Mouse (Mus musculus): ENCODE data around the gene Nudcd3. TPM values are rescaled to one million over a fixed set of nuclear protein-coding genes. Genes with fewer than 3 reads are reported as not detected.

The Nudcd3 gene
- polyA plus RNA-seq, 1 experiment = 22.0 TPM

GRCm38 (mm10) chr11:6187878-6188277 is 12.3 kb downstream of the Nudcd3 start:
- Histone ChIP-seq H3K4me1 (ENCODE audit: control insufficient read depth, insufficient read depth, insufficient read length, low read length) (peaks cover 12% of the 10 kb centered on the region), H3K27ac (replicated peaks; ENCODE audit: low read depth, low read length) (no peak overlapping the region)

GRCm38 (mm10) chr11:6187399-6187798 is 12.8 kb downstream of the Nudcd3 start:
- peaks cover 15% of the 10 kb centered on the region for H3K4me1 ChIP-seq (ENCODE audit: control insufficient read depth, insufficient read depth, insufficient read length, low read length)
- no peak overlapping the region for H3K27ac ChIP-seq (replicated peaks; ENCODE audit: low read depth, low read length)
- no peak overlapping the region for H3K4me3 ChIP-seq (ENCODE audit: insufficient read depth, low read depth, low read length)

More at GRCm38 (mm10) chr11:6187878-6188277, 12.3 kb downstream of the Nudcd3 start:
- no peak overlapping the region for H3K4me3 ChIP-seq (ENCODE audit: insufficient read depth, low read depth, low read length)

GRCm38 (mm10) chr11:6184202-6184935 is 15.8 kb downstream of the Nudcd3 start:
- Histone ChIP-seq H3K4me3 (ENCODE audit: insufficient read depth, low read depth, low read length) (no peak overlapping the region), H3K27ac (replicated peaks; ENCODE audit: low read depth, low read length) (peak overlapping the region; percentile 69; the same call in 1 of the 2 replicates), H3K4me1 (ENCODE audit: control insufficient read depth, insufficient read depth, insufficient read length, low read length) (peaks cover 27% of the 10 kb centered on the region)

- H3K4me3 ChIP-seq (ENCODE audit: insufficient read depth, low read depth, low read length) = no peak overlapping the region
- no peak overlapping the region for H3K27ac ChIP-seq (replicated peaks; ENCODE audit: low read depth, low read length)
- peaks cover 38% of the 10 kb centered on the region for H3K4me1 ChIP-seq (ENCODE audit: control insufficient read depth, insufficient read depth, insufficient read length, low read length)
Observed at GRCm38 (mm10) chr11:6183246-6183645, 17.0 kb downstream of the Nudcd3 start.

GRCm38 (mm10) chr11:6180811-6181399 is 19.3 kb downstream of the Nudcd3 start:
- H3K27ac ChIP-seq (replicated peaks; ENCODE audit: low read depth, low read length) = no peak overlapping the region
- H3K4me1 ChIP-seq (ENCODE audit: control insufficient read depth, insufficient read depth, insufficient read length, low read length) = peaks cover 46% of the 10 kb centered on the region
- H3K4me3 ChIP-seq (ENCODE audit: insufficient read depth, low read depth, low read length) = no peak overlapping the region

GRCm38 (mm10) chr11:6179194-6179593 is 21.0 kb downstream of the Nudcd3 start:
- H3K27ac ChIP-seq (replicated peaks; ENCODE audit: low read depth, low read length) = 0 out of 2 replicates have a peak overlapping the region, but pooled peaks have one; percentile 2
- H3K4me1 ChIP-seq (ENCODE audit: control insufficient read depth, insufficient read depth, insufficient read length, low read length) = peaks cover 44% of the 10 kb centered on the region

GRCm38 (mm10) chr11:6178673-6179166 is 21.5 kb downstream of the Nudcd3 start:
- no peak overlapping the region for H3K4me3 ChIP-seq (ENCODE audit: insufficient read depth, low read depth, low read length)
- H3K27ac ChIP-seq (replicated peaks; ENCODE audit: low read depth, low read length) = peak overlapping the region; percentile 2; the same call in 1 of the 2 replicates
- peaks cover 40% of the 10 kb centered on the region for H3K4me1 ChIP-seq (ENCODE audit: control insufficient read depth, insufficient read depth, insufficient read length, low read length)

More at GRCm38 (mm10) chr11:6179194-6179593, 21.0 kb downstream of the Nudcd3 start:
- H3K4me3 ChIP-seq (ENCODE audit: insufficient read depth, low read depth, low read length) = no peak overlapping the region

- peaks cover 36% of the 10 kb centered on the region for H3K4me1 ChIP-seq (ENCODE audit: control insufficient read depth, insufficient read depth, insufficient read length, low read length)
- no peak overlapping the region for H3K4me3 ChIP-seq (ENCODE audit: insufficient read depth, low read depth, low read length)
- no peak overlapping the region for H3K27ac ChIP-seq (replicated peaks; ENCODE audit: low read depth, low read length)
Observed at GRCm38 (mm10) chr11:6177781-6178420, 22.3 kb downstream of the Nudcd3 start.

GRCm38 (mm10) chr11:6175506-6175905 is 24.7 kb downstream of the Nudcd3 start:
- H3K27ac ChIP-seq (replicated peaks; ENCODE audit: low read depth, low read length) = no peak overlapping the region
- no peak overlapping the region for H3K4me3 ChIP-seq (ENCODE audit: insufficient read depth, low read depth, low read length)
- H3K4me1 ChIP-seq (ENCODE audit: control insufficient read depth, insufficient read depth, insufficient read length, low read length) = peaks cover 28% of the 10 kb centered on the region

GRCm38 (mm10) chr11:6174719-6175118 is 25.5 kb downstream of the Nudcd3 start:
- H3K4me1 ChIP-seq (ENCODE audit: control insufficient read depth, insufficient read depth, insufficient read length, low read length) = peaks cover 25% of the 10 kb centered on the region
- H3K4me3 ChIP-seq (ENCODE audit: insufficient read depth, low read depth, low read length) = no peak overlapping the region
- H3K27ac ChIP-seq (replicated peaks; ENCODE audit: low read depth, low read length) = no peak overlapping the region

- H3K27ac ChIP-seq (replicated peaks; ENCODE audit: low read depth, low read length) = no peak overlapping the region
- peaks cover 6% of the 10 kb centered on the region; the same call in 1 of the 2 replicates for H3K4me1 ChIP-seq (ENCODE audit: control insufficient read depth, insufficient read depth, insufficient read length, low read length)
- H3K4me3 ChIP-seq (ENCODE audit: insufficient read depth, low read depth, low read length) = no peak overlapping the region
Observed at GRCm38 (mm10) chr11:6169041-6169663, 31.1 kb downstream of the Nudcd3 start.

GRCm38 (mm10) chr11:6166351-6166750 is 33.9 kb downstream of the Nudcd3 start:
- peaks cover 10% of the 10 kb centered on the region; the same call in 1 of the 2 replicates for H3K4me1 ChIP-seq (ENCODE audit: control insufficient read depth, insufficient read depth, insufficient read length, low read length)
- no peak overlapping the region for H3K4me3 ChIP-seq (ENCODE audit: insufficient read depth, low read depth, low read length)
- H3K27ac ChIP-seq (replicated peaks; ENCODE audit: low read depth, low read length) = no peak overlapping the region

GRCm38 (mm10) chr11:6165391-6166081 is 34.7 kb downstream of the Nudcd3 start:
- Histone ChIP-seq H3K4me3 (ENCODE audit: insufficient read depth, low read depth, low read length) (no peak overlapping the region), H3K4me1 (ENCODE audit: control insufficient read depth, insufficient read depth, insufficient read length, low read length) (peaks cover 10% of the 10 kb centered on the region; the same call in 1 of the 2 replicates), H3K27ac (replicated peaks; ENCODE audit: low read depth, low read length) (no peak overlapping the region)

GRCm38 (mm10) chr11:6164781-6165180 is 35.4 kb downstream of the Nudcd3 start:
- Histone ChIP-seq H3K4me3 (ENCODE audit: insufficient read depth, low read depth, low read length) (no peak overlapping the region), H3K27ac (replicated peaks; ENCODE audit: low read depth, low read length) (no peak overlapping the region)

More at GRCm38 (mm10) chr11:6164781-6165180, 35.4 kb downstream of the Nudcd3 start:
- peaks cover 10% of the 10 kb centered on the region; the same call in 1 of the 2 replicates for H3K4me1 ChIP-seq (ENCODE audit: control insufficient read depth, insufficient read depth, insufficient read length, low read length)

Measured in brown adipose tissue, adult 24 weeks (tissue).